Mouse (Mus musculus) heart, adult 2 months (tissue): ENCODE data around the gene Ptch2. TPM values are rescaled to one million over a fixed set of nuclear protein-coding genes. Genes with fewer than 3 reads are reported as not detected.
A peak's percentile ranks its signal among the peaks of the same experiment; 100 is the strongest.

Experiments used
- DNase-seq, 2 experiments: peaks; one replicate each; pipeline ENCODE4 v3.0.0; 2021
- H3K27ac ChIP-seq: fragments of 200-600 bp; 2 replicates; pipeline ENCODE4 v1.8.1; 2022
- H3K27me3 ChIP-seq: fragments of 200-500 bp; 2 replicates; pipeline ENCODE4 v1.6.1; 2012; ENCODE audit warnings: mild to moderate bottlenecking, low read length, inconsistent platforms, mixed read lengths; ENCODE audit not compliant: control insufficient read depth, insufficient read depth
- H3K36me3 ChIP-seq: fragments of 200-500 bp; 2 replicates; pipeline ENCODE4 v1.6.1; 2012; ENCODE audit warnings: low read length, inconsistent platforms; ENCODE audit not compliant: control insufficient read depth, insufficient read depth
- H3K4me1 ChIP-seq: fragments of 200-500 bp; 2 replicates; pipeline ENCODE4 v1.6.1; 2011; ENCODE audit warnings: low read length; ENCODE audit not compliant: control insufficient read depth, insufficient read depth
- H3K4me3 ChIP-seq: fragments of 200-600 bp; 2 replicates; pipeline ENCODE4 v1.8.1; 2022
- H3K79me2 ChIP-seq: fragments of 200-500 bp; replicated peaks from 2 replicates; pipeline ENCODE4 v1.6.1; 2012; ENCODE audit warnings: mild to moderate bottlenecking, inconsistent platforms, low read length, moderate library complexity, mixed read lengths; ENCODE audit not compliant: control insufficient read depth, insufficient read depth
- H3K9ac ChIP-seq: fragments of 200-500 bp; 2 replicates; pipeline ENCODE4 v1.6.1; 2012; ENCODE audit warnings: low read depth, mild to moderate bottlenecking, control low read depth, inconsistent platforms, low read length, mixed read lengths
- CTCF ChIP-seq: fragments of 200-600 bp; IDR thresholded peaks from 2 replicates; pipeline ENCODE4 v1.8.1; 2022; ENCODE audit warnings: antibody characterized with exemption, mild to moderate bottlenecking, moderate library complexity
- EP300 ChIP-seq: fragments of 200-500 bp; IDR thresholded peaks from 2 replicates; pipeline ENCODE4 v1.6.1; 2011; ENCODE audit warnings: low read depth, low read length, control low read depth; ENCODE audit not compliant: insufficient read depth
- POLR2A ChIP-seq: fragments of 200-500 bp; IDR thresholded peaks from 2 replicates; pipeline ENCODE4 v1.6.1; 2011; ENCODE audit warnings: mild to moderate bottlenecking, low read depth, low read length, control low read depth; ENCODE audit not compliant: insufficient read depth
- WGBS: fragments of 180-500 bp; shearing (Covaris S2); methylation state at CpG from one replicate; pipeline ENCODE4 v1.1.7; 2018; 5-methylcytosine and 5-hydroxymethylcytosine counted together
- intact Hi-C: fragments of 180-260 bp; cut with DNase I; formaldehyde crosslinking; loops from one replicate; pipeline ENCODE4 v1.15.1; 2025
- polyA plus RNA-seq: library from polyadenylated mRNA; depleted of rRNA; stranded (reverse); fragments of >200 nt; gene quantifications from 2 replicates; pipeline ENCODE4 v1.2.3, GENCODE M21; 2012
- total RNA-seq, 2 experiments: library from RNA; stranded (reverse); gene quantifications; 2 replicates each; pipeline ENCODE4 v1.2.3; 2021

Ptch2 gene
- total and polyA plus RNA-seq, 3 experiments, result 0.70 to 2.4 (median 0.86) TPM

GRCm38 (mm10) chr4:117126675-117127290, 30.9 kb downstream of the Ptch2 start, which contains the start of gene Tctex1d4:
Tctex1d4 (plus strand) TSS chr4:117126794.
- Histone ChIP-seq H3K9ac (peak within 1 kb of the TSS; percentile 56), H3K4me3 (peak within 1 kb of the TSS; percentile 23), H3K4me1 (peaks cover 29% of the 10 kb centered on the region), H3K36me3 (no peaks in the 10 kb centered on the region), H3K27ac (peak within 1 kb of the TSS; percentile 99), H3K79me2 (no peaks in the 10 kb centered on the region), H3K27me3 (no peaks in the 10 kb centered on the region)
- TF ChIP-seq CTCF, result no peak
- TF ChIP-seq EP300, result no peak
- TF ChIP-seq POLR2A, result no peak
- WGBS, result 65% methylated on average over 9 of the region's 9 CpGs
- intact Hi-C loops, result loop anchor here (10.0 kb wide), 1 partner anchor 412 kb away; no protein-coding TSS in a partner anchor
- DNase-seq, result peak in 1 of 2 experiments; percentile 28

- TF ChIP-seq POLR2A (no peak), CTCF (no peak), EP300 (no peak)
- intact Hi-C loops, result loop anchor here (10.0 kb wide), 1 partner anchor 413 kb away; no protein-coding TSS in a partner anchor
- H3K27ac ChIP-seq, result no peak overlapping the region
These were observed 32.3 kb downstream of the Ptch2 start for GRCm38 (mm10) chr4:117127991-117128686.

GRCm38 (mm10) chr4:117130790-117131189, 34.9 kb downstream of the Ptch2 start:
- H3K27ac ChIP-seq, result no peak overlapping the region
- H3K36me3 ChIP-seq, result no peaks in the 10 kb centered on the region
- H3K27me3 ChIP-seq, result no peaks in the 10 kb centered on the region
- no peak for DNase-seq
- TF ChIP-seq EP300 (no peak), CTCF (no peak), POLR2A (no peak)
- WGBS, result 85% methylated on average over 6 of the region's 6 CpGs
- no peaks in the 10 kb centered on the region for H3K79me2 ChIP-seq
- no peak overlapping the region for H3K9ac ChIP-seq
- H3K4me3 ChIP-seq, result no peak overlapping the region
- intact Hi-C loops, result no loop called here
- peaks cover 20% of the 10 kb centered on the region for H3K4me1 ChIP-seq

More at GRCm38 (mm10) chr4:117127991-117128686, 32.3 kb downstream of the Ptch2 start:
- 90% methylated on average over 33 of the region's 33 CpGs for WGBS
- Histone ChIP-seq H3K27me3 (no peaks in the 10 kb centered on the region), H3K79me2 (no peaks in the 10 kb centered on the region), H3K36me3 (no peaks in the 10 kb centered on the region), H3K9ac (no peak overlapping the region), H3K4me3 (no peak overlapping the region), H3K4me1 (peaks cover 32% of the 10 kb centered on the region)
- no peak for DNase-seq

- 82% methylated on average over 6 of the region's 6 CpGs for WGBS
- intact Hi-C loops, result no loop called here
- Histone ChIP-seq H3K4me3 (no peak overlapping the region), H3K9ac (no peak overlapping the region), H3K27ac (no peak overlapping the region), H3K27me3 (no peaks in the 10 kb centered on the region), H3K79me2 (no peaks in the 10 kb centered on the region), H3K4me1 (peaks cover 19% of the 10 kb centered on the region), H3K36me3 (no peaks in the 10 kb centered on the region)
- no peak for DNase-seq
- TF ChIP-seq CTCF (no peak), EP300 (no peak), POLR2A (no peak)
These were observed 35.3 kb downstream of the Ptch2 start for GRCm38 (mm10) chr4:117131198-117131597.

- no peak overlapping the region for H3K4me3 ChIP-seq
- H3K36me3 ChIP-seq, result no peaks in the 10 kb centered on the region
- 60% methylated on average over 7 of the region's 7 CpGs for WGBS
- H3K27ac ChIP-seq, result no peak overlapping the region
- peaks cover 10% of the 10 kb centered on the region for H3K4me1 ChIP-seq
- intact Hi-C loops, result no loop called here
- DNase-seq, result no peak
- H3K9ac ChIP-seq, result no peak overlapping the region
- no peaks in the 10 kb centered on the region for H3K27me3 ChIP-seq
- no peaks in the 10 kb centered on the region for H3K79me2 ChIP-seq
- TF ChIP-seq POLR2A (no peak), CTCF (no peak), EP300 (no peak)
These were observed 36.3 kb downstream of the Ptch2 start for GRCm38 (mm10) chr4:117131890-117132793.
